Mouse (Mus musculus): ENCODE results near the gene Gemin4.

DNA sequence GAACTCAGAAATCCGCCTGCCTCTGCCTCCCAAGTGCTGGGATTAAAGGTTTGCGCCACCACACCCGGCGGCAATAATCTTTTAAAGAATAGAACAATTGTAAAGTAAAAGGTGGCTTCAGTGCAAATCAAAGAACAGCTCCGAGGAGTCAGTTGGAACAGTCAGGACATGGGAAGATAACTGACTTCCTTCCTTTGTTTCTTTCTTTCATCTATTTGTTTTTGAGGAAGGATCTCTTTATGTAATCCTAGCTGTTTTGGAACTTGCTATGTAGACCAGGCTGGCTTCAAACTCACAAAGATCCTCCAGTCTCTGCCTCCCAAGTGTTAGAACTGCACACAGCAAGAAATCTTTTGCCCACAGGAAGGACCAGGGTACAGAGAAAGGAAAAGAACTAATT is 7.2 kb upstream of the Gemin4 start:
- TF ChIP-seq CHD2 (IDR thresholded peaks at IDR 0.05; ENCODE audit: low read depth, low read length) (no peak), ZNF384 (IDR thresholded peaks at IDR 0.05; ENCODE audit: low read depth, low read length) (no peak), MAFK (IDR thresholded peaks at IDR 0.05; ENCODE audit: insufficient read depth, low read depth, low read length) (no peak), HCFC1 (IDR thresholded peaks at IDR 0.05; ENCODE audit: borderline replicate concordance, insufficient read depth, low read length) (no peak), ZC3H11A (IDR thresholded peaks at IDR 0.05; ENCODE audit: borderline replicate concordance, low read depth, low read length) (no peak)
